Mouse (Mus musculus): ENCODE data around the gene Sec22b.

DNA sequence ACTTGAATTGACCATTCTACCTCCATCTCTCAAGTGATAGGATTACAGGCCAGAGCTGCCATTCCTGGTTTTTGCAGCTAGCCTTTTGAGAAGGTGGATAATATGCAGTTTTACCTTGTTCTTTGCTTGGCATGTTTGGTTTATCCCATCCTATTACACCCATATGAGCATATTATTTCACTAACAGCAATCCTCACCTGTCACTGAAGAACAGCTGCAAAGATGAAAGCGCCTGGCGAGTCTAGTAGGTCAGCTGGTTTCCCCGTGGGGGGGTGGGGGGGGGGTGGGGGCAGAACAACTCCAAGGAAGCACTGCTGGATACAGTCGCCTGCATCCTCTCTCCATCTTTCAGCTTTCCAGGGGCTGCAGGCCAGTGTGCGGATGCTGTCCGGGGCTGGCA is 61.0 kb downstream of the Sec22b start:
- TF ChIP-seq CTCF (IDR thresholded peaks at IDR 0.05; ENCODE audit: insufficient read depth, low read depth, low read length) (no peak), POLR2A (IDR thresholded peaks at IDR 0.05; ENCODE audit: insufficient read depth, low read depth, low read length) (no peak)
